Mouse (Mus musculus): ENCODE data around the gene H2-T3.
"Not testable (repeated sequence)": the region's sequence is repeated elsewhere in the genome, so short reads cannot be mapped to it uniquely, and the experiment has no call there.

- not testable (repeated sequence) for TF ChIP-seq EP300, CTCF (IDR thresholded peaks at IDR 0.05; ENCODE audit: low read depth)
These were observed 14.0 kb downstream of the H2-T3 start for GRCm38 (mm10) chr17:36176132-36176531.
